Mouse (Mus musculus) kidney, embryonic 15.5 days (tissue): ENCODE data around the gene Pmm2. TPM values are rescaled to one million over a fixed set of nuclear protein-coding genes. Genes with fewer than 3 reads are reported as not detected.
A peak's percentile ranks its signal among the peaks of the same experiment; 100 is the strongest.

Source experiments
- ATAC-seq: fragments of 200-750 bp; cut with Nextera tagmentation; replicated peaks from 2 replicates; pipeline ENCODE4 v1.8.0; 2017; ENCODE audit warnings: moderate TSS enrichment; ENCODE audit not compliant: low FRiP score
- H3K27ac ChIP-seq: fragments of 300-500 bp; sonication (generic); 2 replicates; pipeline ENCODE4 v1.5.1; 2015; ENCODE audit warnings: mild to moderate bottlenecking, inconsistent platforms
- H3K27me3 ChIP-seq: fragments of 300-500 bp; sonication (generic); 2 replicates; pipeline ENCODE4 v1.6.1; 2015; ENCODE audit warnings: inconsistent platforms
- H3K36me3 ChIP-seq: fragments of 300-500 bp; sonication (generic); 2 replicates; pipeline ENCODE4 v1.6.1; 2015; ENCODE audit warnings: inconsistent platforms
- H3K4me1 ChIP-seq: fragments of 300-500 bp; sonication (generic); 2 replicates; pipeline ENCODE4 v1.6.1; 2015; ENCODE audit warnings: inconsistent platforms
- H3K4me2 ChIP-seq: fragments of 300-500 bp; sonication (generic); 2 replicates; pipeline ENCODE4 v1.6.1; 2015; ENCODE audit warnings: moderate library complexity, mild to moderate bottlenecking, inconsistent platforms
- H3K4me3 ChIP-seq: fragments of 300-500 bp; sonication (generic); replicated peaks from 2 replicates; pipeline ENCODE4 v1.5.1; 2015; ENCODE audit warnings: mild to moderate bottlenecking, inconsistent platforms
- H3K9ac ChIP-seq: fragments of 300-500 bp; sonication (generic); 2 replicates; pipeline ENCODE4 v1.6.1; 2015; ENCODE audit warnings: mild to moderate bottlenecking, inconsistent platforms
- H3K9me3 ChIP-seq: fragments of 300-500 bp; sonication (generic); replicated peaks from 2 replicates; pipeline ENCODE4 v1.6.1; 2016; ENCODE audit warnings: inconsistent platforms
- WGBS: fragments of 180-500 bp; shearing (Covaris S2); methylation state at CpG from one replicate; pipeline ENCODE4 v1.1.7; 2015; ENCODE audit warnings: mixed read lengths; 5-methylcytosine and 5-hydroxymethylcytosine counted together
- polyA plus RNA-seq: library from polyadenylated mRNA; unstranded; fragments of >200 nt; fragmentation: Nextera tagmentation; extraction: Ambion mirVana; gene quantifications from 2 replicates; pipeline ENCODE4 v1.2.1, GENCODE M21; 2015

The Pmm2 gene
- 54.1 and 56.4 TPM in 2 replicates for polyA plus RNA-seq

DNA sequence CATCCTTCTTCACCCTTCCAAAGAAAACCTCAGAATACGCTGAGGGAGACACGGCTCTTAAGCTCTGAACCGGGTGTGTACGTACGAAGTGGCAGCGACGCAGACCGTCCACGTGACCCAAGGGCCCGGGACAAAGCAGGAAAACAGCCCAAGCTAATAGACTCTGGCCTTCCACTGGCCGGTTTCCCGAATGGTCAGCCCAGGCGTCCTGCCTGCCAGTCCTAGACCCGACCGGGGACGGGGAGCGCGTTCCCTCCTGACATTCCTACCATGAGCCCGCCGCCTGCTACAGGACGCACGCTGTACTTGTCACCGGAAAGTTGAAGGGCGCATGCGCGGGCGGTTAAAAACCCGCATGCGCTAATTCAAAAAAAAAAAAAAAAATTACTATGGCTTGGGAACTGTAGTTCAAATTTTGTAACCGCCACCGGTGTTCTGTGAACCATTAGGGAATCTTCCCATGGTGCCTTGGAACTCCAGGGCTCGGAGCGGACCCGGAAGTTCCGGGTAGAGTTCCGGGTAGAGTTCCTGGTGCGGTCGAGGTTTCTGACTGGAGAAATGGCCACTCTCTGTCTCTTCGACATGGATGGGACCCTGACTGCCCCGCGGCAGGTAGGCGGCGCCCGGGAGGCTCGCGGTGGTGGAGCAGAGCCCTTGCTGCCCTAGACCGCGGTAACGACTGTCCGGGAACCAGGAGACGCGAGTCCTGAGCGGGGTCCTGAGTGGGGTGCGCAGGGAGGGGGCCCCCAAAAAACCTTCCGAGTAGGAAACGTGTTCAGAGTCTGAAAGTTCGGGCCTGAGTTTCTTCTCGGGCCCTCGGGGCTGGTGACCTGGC, at the start of gene Pmm2, which contains the start of gene Tmem186:
Gene Pmm2, plus strand, starts transcription at position 458 of the 835 bp plus-strand sequence.
Gene Tmem186, minus strand, starts transcription at position 496 of the 835 bp plus-strand sequence.
- peaks cover 38% of the 10 kb centered on the region for H3K36me3 ChIP-seq
- H3K9ac ChIP-seq, result peak within 1 kb of the TSS; percentile 87
- no peaks in the 10 kb centered on the region for H3K27me3 ChIP-seq
- peak within 1 kb of the TSS; percentile 87 for H3K4me2 ChIP-seq
- WGBS, result under 1% methylated on average over 59 of the region's 59 CpGs
- peak within 1 kb of the TSS; percentile 73 for H3K4me3 ChIP-seq
- peak; percentile 89 for ATAC-seq
- H3K27ac ChIP-seq, result peak within 1 kb of the TSS; percentile 93
- peaks cover 23% of the 10 kb centered on the region for H3K4me1 ChIP-seq
- H3K9me3 ChIP-seq, result no peaks in the 10 kb centered on the region

DNA sequence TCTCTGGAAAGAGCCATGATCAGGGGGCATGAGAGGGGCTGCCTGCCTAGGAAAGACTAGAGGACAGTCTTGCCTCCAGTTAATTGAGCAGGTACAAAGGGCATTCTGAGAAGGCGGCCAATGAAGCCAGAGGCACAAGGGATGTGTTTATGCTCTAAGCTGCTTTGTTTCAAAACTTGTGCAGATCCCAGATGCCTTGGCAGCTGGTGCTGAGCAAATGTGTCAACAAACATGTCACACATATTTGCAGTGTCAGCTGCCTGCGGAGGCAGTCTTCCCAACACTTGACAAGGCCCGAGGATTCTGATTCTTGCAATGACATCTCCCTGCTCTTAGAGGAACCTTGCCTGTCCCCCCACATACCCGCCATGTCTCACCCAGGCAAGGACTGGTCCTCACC, 42.1 kb upstream of the Pmm2 start:
- Histone ChIP-seq H3K9ac (no peak overlapping the region), H3K27me3 (no peaks in the 10 kb centered on the region), H3K36me3 (no peaks in the 10 kb centered on the region), H3K27ac (no peak overlapping the region), H3K4me2 (no peak overlapping the region), H3K4me3 (no peak overlapping the region), H3K4me1 (no peaks in the 10 kb centered on the region), H3K9me3 (no peaks in the 10 kb centered on the region)
- 77% methylated on average over 4 of the region's 4 CpGs for WGBS
- ATAC-seq, result no peak

DNA sequence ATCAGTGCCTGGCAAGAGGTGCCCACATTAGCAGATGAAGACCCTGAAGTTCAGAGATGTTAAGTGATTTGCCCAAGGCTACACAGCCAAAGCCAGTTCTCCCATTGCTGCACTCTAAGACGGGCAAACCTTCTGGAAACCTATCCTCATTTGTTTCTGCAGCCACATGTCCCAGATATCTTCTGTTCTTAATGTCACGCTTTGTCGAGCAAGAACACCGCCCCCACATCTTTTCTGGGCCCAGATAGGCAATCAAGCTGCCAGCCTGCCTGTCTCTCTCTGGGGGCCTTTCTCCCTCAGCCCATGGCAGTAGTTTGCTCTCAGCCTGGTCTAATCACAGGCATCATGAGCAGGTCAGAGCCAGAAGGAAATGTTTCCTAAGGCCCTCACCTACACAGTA, 41.1 kb upstream of the Pmm2 start:
- Histone ChIP-seq H3K9ac (no peak overlapping the region), H3K36me3 (no peaks in the 10 kb centered on the region), H3K27ac (no peak overlapping the region), H3K4me1 (no peaks in the 10 kb centered on the region), H3K27me3 (no peaks in the 10 kb centered on the region), H3K9me3 (no peaks in the 10 kb centered on the region), H3K4me3 (no peak overlapping the region), H3K4me2 (no peak overlapping the region)
- ATAC-seq, result peak; percentile 43
- whole genome bisulfite sequencing, result 43% methylated on average over 4 of the region's 4 CpGs

DNA sequence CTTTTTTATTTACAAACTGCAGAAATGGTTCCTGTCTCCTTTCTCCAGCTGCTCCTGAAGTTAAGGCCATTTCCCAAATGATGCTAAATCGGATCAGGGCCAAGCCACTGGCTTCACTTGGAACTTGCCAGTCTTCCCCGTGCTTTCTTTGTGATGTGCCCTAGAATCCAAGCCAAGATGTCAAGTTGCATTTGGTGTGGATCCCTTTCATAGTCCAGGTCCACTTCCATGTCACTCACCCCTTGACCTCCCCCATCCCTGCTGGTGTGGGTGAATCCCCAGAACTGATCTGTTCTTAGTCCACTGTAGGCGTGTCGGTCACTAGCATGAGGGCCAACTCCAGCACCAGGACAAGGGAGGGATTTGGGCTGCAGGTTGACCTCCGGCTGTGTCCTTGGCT, 40.0 kb upstream of the Pmm2 start:
- no peak overlapping the region for H3K4me3 ChIP-seq
- H3K9ac ChIP-seq, result no peak overlapping the region
- no peak overlapping the region for H3K27ac ChIP-seq
- WGBS, result 91% methylated on average over 5 of the region's 5 CpGs
- no peaks in the 10 kb centered on the region for H3K27me3 ChIP-seq
- H3K9me3 ChIP-seq, result no peaks in the 10 kb centered on the region
- peaks cover 5% of the 10 kb centered on the region; the same call in 1 of the 2 replicates for H3K36me3 ChIP-seq
- H3K4me1 ChIP-seq, result no peaks in the 10 kb centered on the region
- H3K4me2 ChIP-seq, result no peak overlapping the region
- no peak for ATAC-seq

DNA sequence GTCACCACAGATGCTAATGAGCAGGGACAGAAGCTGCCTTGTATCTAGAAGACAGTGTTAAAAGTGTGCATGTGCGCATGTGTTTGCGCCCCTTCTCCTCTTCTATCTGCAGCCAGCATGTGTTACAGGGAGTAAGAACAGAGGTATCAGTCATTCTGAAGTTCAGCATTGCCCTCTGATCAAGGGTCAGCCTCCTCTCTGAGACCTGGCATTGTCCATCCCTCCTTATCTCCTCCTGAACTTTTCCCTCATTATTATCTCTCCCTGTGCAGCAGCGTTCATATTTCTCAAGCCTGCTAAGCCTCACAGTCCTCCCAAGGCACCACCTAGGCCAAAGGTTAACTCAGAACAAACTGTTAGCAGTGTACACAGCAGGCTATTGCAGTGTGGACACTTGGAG, 33.7 kb upstream of the Pmm2 start:
- Histone ChIP-seq H3K4me2 (no peak overlapping the region), H3K27ac (no peak overlapping the region), H3K36me3 (peaks cover 19% of the 10 kb centered on the region; the same call in 1 of the 2 replicates), H3K9ac (no peak overlapping the region), H3K9me3 (no peaks in the 10 kb centered on the region), H3K4me3 (no peak overlapping the region), H3K4me1 (no peaks in the 10 kb centered on the region), H3K27me3 (no peaks in the 10 kb centered on the region)
- WGBS, result 83% methylated on average over 3 of the region's 3 CpGs
- ATAC-seq, result no peak

DNA sequence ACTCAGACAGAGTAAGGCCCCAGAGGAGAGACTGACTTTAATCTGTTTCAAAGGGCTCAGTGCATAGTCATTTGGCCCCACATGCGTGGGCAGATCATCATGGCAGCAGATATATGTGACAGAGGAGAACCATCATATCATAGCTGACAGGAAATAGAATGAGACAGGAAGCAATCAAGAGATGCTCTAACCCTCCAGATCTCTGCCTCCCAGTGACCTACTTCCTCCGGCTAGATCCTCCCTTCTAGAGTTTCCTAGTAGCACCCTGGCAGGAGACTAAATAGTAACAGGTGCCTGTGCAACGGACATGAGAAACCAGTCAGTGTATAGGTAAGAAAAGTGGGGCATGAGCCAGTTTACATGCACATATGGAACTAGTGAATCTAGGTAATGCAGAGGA, 27.1 kb upstream of the Pmm2 start:
- peaks cover 12% of the 10 kb centered on the region; the same call in 1 of the 2 replicates for H3K36me3 ChIP-seq
- 72% methylated on average over 3 of the region's 3 CpGs for WGBS

DNA sequence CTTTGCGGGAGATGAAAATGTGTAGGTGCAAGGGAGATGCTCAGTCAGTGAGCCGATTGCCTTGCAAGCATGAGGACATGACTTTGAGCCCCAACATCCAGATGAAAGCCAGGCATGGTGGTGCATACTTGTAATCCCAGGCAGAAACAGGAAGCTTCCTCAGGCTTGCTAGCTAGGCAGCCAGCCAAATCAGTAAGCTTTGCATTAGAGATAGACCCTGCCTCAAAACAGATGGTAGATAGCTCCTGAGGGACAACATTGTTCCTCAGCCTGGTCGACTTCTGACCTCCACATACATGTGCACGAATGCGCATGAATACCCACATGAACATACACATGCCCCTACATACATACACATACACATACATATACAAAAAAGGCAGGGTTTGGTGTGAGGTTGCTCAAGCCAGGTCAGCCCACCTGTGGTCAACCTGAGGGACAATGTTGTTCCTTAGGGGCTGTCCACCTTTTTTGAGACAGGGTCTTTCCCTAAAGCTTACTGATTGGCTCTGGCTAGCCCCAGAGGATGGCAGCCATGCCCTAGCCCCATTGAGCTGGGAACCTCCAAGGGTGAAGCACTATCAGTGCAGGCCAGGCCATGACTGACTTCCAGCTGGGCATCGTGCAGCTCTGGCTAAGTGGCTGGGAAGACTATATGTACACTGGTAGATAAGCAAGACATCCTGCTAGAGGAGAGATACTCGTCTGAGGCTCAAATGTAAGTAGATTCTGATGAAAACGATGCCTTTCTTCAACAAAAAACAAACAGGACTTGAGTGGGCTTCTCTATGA, 25.1 kb upstream of the Pmm2 start:
- 85% methylated on average over 8 of the region's 8 CpGs for WGBS
- Histone ChIP-seq H3K4me1 (no peaks in the 10 kb centered on the region), H3K9ac (no peak overlapping the region), H3K4me3 (no peak overlapping the region), H3K27me3 (no peaks in the 10 kb centered on the region), H3K4me2 (no peak overlapping the region), H3K9me3 (no peaks in the 10 kb centered on the region), H3K27ac (no peak overlapping the region), H3K36me3 (peaks cover 12% of the 10 kb centered on the region; the same call in 1 of the 2 replicates)
- ATAC-seq, result no peak; the same call in 1 of the 2 replicates

More for the DNA sequence above, 27.1 kb upstream of the Pmm2 start:
- no peak overlapping the region for H3K4me3 ChIP-seq
- no peak for ATAC-seq
- H3K4me1 ChIP-seq, result no peaks in the 10 kb centered on the region
- H3K9me3 ChIP-seq, result no peaks in the 10 kb centered on the region
- H3K27me3 ChIP-seq, result no peaks in the 10 kb centered on the region
- H3K4me2 ChIP-seq, result no peak overlapping the region
- no peak overlapping the region for H3K9ac ChIP-seq
- no peak overlapping the region for H3K27ac ChIP-seq

DNA sequence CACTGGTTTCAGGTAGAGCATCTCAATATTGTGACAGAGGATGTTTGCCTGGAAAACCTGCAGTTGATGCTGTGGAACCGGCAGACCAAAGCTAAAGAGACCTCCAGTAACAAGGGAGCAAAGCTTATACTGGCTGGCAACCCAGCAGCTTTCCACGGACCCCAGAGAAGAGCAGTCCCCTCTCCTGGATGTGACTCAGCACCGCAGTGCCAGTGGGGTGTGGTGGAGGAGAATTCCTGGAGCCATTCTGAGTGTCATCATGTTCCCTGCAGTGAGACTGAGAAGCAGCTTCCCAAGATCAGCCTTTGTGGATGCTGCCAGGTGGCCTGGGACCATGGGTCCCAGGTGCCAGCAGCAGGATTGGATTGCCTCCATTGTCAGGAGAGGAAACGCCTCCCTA, 24.4 kb upstream of the Pmm2 start:
- Histone ChIP-seq H3K4me2 (no peak overlapping the region), H3K4me1 (no peaks in the 10 kb centered on the region), H3K27me3 (no peaks in the 10 kb centered on the region), H3K9ac (no peak overlapping the region), H3K27ac (no peak overlapping the region), H3K4me3 (no peak overlapping the region), H3K36me3 (peaks cover 12% of the 10 kb centered on the region; the same call in 1 of the 2 replicates), H3K9me3 (no peaks in the 10 kb centered on the region)
- no peak for ATAC-seq
- 83% methylated on average over 4 of the region's 4 CpGs for WGBS

DNA sequence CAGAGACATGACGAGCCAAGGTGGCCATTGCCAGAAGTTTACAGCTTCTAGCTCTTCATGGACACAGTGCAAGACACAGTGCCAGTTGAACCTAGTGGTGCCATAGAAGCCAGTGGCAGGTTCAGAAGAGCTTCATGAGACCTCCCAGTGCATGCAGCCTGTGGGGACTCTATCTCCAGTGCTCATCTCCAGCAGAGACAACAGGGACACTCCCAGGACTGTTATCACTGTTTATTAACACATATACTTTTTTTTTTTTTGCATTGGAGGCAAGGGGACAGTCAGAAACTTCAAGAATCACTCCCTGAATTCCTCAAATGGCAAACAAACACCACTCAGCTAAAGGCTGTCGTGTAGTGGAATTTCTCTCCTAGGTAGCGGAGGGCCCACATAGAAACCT, 24.0 kb upstream of the Pmm2 start:
- Histone ChIP-seq H3K27ac (no peak overlapping the region), H3K9ac (no peak overlapping the region), H3K4me2 (no peak overlapping the region), H3K9me3 (no peaks in the 10 kb centered on the region), H3K27me3 (no peaks in the 10 kb centered on the region), H3K4me3 (no peak overlapping the region), H3K4me1 (no peaks in the 10 kb centered on the region), H3K36me3 (peaks cover 12% of the 10 kb centered on the region; the same call in 1 of the 2 replicates)
- ATAC-seq, result no peak
- 85% methylated on average over 3 of the region's 3 CpGs for WGBS

DNA sequence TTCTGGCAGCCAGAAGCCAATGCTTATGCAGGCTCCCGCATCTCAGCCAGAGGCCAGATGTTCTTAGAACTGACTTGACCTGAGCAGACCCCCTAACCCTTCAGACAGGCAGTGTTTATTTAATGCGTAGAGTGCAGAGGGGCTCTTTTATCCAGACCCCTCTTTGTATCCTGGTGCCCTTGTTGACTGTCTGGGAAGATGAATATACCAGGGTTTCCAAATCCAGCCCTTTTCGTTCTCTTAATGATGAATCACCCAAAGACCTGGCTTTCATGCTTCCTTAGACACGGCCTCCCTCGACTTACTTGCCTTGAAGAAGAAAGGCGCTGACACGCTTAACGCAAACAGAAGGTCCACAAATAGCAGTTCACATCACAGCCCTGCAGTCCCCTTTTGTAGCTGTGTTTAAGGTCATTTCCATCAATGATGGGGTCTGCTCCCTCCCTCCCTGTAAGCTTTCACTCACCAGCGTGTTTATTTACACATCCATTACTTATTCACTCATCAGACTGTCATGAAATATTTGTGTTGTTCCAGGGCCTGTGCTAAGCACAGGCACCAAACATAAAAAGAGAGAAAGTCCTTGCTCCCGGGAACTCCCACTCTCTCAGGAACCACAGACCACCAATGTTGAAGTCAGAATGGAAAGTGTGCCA, 17.7 kb upstream of the Pmm2 start:
- ATAC-seq, result no peak
- Histone ChIP-seq H3K9ac (no peak overlapping the region), H3K4me1 (peaks cover 15% of the 10 kb centered on the region), H3K27ac (no peak overlapping the region), H3K27me3 (no peaks in the 10 kb centered on the region), H3K9me3 (no peaks in the 10 kb centered on the region), H3K4me2 (no peak overlapping the region), H3K4me3 (no peak overlapping the region), H3K36me3 (no peaks in the 10 kb centered on the region)
- WGBS, result 22% methylated on average over 10 of the region's 10 CpGs

DNA sequence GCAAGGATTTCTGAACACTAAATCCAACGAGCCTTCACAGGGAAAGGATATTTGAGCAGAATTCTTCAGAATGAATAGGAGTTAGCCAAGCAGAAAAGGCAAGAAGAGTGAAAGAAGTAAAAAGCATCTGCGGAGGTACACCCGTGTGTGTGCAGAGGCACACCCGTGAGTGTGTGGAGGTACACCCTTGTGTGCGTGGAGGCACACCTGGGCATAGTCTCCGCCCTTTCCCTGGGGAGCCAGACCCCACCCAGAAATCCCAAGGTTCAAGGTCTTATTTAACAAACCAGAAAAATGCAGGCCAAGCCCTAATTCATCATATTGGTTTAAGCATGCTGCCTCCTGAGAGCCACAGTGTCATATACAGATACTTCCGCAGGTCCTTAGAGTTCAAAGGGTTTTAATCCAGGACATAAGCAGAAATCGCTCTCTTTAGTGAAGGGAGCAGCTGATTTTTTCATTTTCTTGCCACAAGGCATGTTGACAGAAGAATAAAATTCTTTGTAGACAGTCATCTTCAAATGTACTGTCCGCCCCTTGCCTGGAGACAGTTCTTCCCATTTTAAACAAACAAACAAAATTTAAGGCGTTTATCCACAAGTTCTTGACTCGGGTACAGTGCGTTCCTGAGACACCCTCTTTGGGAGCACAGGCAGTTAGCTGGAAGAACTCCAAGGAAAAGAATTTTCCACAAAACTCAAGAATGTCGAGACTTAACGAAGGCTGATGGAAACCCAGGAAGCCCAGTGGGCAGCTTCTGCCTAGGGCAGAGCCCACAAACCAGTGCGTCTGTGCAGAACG, 17.0 kb upstream of the Pmm2 start:
- ATAC-seq, result no peak
- no peak overlapping the region for H3K4me2 ChIP-seq
- no peaks in the 10 kb centered on the region for H3K9me3 ChIP-seq
- H3K4me3 ChIP-seq, result no peak overlapping the region
- H3K27me3 ChIP-seq, result no peaks in the 10 kb centered on the region
- peaks cover 15% of the 10 kb centered on the region for H3K4me1 ChIP-seq
- H3K27ac ChIP-seq, result no peak overlapping the region
- no peak overlapping the region for H3K9ac ChIP-seq
- no peaks in the 10 kb centered on the region for H3K36me3 ChIP-seq
- 70% methylated on average over 16 of the region's 16 CpGs for WGBS
